Mouse (Mus musculus) G1E-ER4 (cell line): ENCODE measurements around the gene Creld2. TPM values are rescaled to one million over a fixed set of nuclear protein-coding genes. Genes with fewer than 3 reads are reported as not detected.

ENCODE experiments used
- GATA1 ChIP-seq: IDR thresholded peaks from one replicate; pipeline ENCODE4 v1.8.0; 2012; ENCODE audit warnings: low read length, inconsistent platforms
- polyA plus RNA-seq: library from polyadenylated mRNA; stranded (reverse); fragments of >175 nt; gene quantifications from 2 replicates; pipeline ENCODE4 v1.2.3, GENCODE M21; 2012

Gene Creld2
- polyA plus RNA-seq, 1 experiment: 20.0 TPM

GRCm38 (mm10) chr15:88827991-88828799 lies 8.7 kb downstream of the Creld2 start:
- TF ChIP-seq GATA1: no peak

- no peak for TF ChIP-seq GATA1
Measured at GRCm38 (mm10) chr15:88828800-88829705, 9.6 kb downstream of the Creld2 start.

- TF ChIP-seq GATA1: no peak
Measured at GRCm38 (mm10) chr15:88829791-88830440, 10.5 kb downstream of the Creld2 start.

- TF ChIP-seq GATA1: no peak
Measured at GRCm38 (mm10) chr15:88830696-88831095, 11.2 kb downstream of the Creld2 start.

GRCm38 (mm10) chr15:88831482-88831881 lies 12.0 kb downstream of the Creld2 start:
- TF ChIP-seq GATA1: no peak

- TF ChIP-seq GATA1: no peak
Measured at GRCm38 (mm10) chr15:88832536-88832935, 13.1 kb downstream of the Creld2 start.

GRCm38 (mm10) chr15:88836031-88836430 lies 16.6 kb downstream of the Creld2 start:
- no peak for TF ChIP-seq GATA1

- TF ChIP-seq GATA1: no peak
Measured at GRCm38 (mm10) chr15:88836571-88836970, 17.1 kb downstream of the Creld2 start.

- no peak for TF ChIP-seq GATA1
Measured at GRCm38 (mm10) chr15:88837199-88837932, 17.9 kb downstream of the Creld2 start.

GRCm38 (mm10) chr15:88837977-88838376 lies 18.5 kb downstream of the Creld2 start:
- TF ChIP-seq GATA1: no peak

GRCm38 (mm10) chr15:88839271-88839670 lies 19.8 kb downstream of the Creld2 start:
- TF ChIP-seq GATA1: no peak

GRCm38 (mm10) chr15:88840126-88840525 lies 20.7 kb downstream of the Creld2 start:
- TF ChIP-seq GATA1: no peak

- no peak for TF ChIP-seq GATA1
Measured at GRCm38 (mm10) chr15:88841160-88841559, 21.7 kb downstream of the Creld2 start.

- no peak for TF ChIP-seq GATA1
Measured at GRCm38 (mm10) chr15:88841580-88842299, 22.3 kb downstream of the Creld2 start.

- TF ChIP-seq GATA1: no peak
Measured at GRCm38 (mm10) chr15:88842300-88842673, 22.8 kb downstream of the Creld2 start.
